In the genomic region with DNA sequence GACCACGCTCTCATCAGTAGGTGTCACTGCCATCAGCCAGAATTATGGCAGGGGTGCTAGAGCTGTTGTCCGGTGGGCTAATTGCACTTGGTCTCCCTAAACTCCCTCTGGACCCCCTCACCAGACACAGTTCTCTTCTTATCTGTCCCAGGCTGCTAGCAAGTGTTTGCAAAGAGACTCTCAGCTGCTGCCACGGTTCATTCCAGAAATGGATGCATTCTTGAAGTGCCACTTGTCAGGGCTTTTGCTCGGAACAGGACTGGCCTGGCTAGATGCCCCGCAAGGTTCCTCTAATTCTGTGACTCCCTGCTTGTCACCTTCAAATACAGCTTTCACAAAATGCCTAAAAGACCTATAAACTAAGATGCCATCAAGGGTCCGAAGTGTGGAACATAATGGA, we compare ENCODE assay signal across 13 mouse cellular contexts.
DNase-seq lines count a peak whose midpoint lies in the region; ATAC-seq lines count a peak whose summit lies in the region.
"Had no signal": no experiment of that assay in that cellular context is flagged by ENCODE, and none has a peak within 500 bp of the region (broad histone marks: within the 10 kb centered on the region; RNA-seq: fewer than 3 reads in every experiment).

No protein-coding gene starts in this region.

- peak overlapping the region; percentile 72 for H3K27ac ChIP-seq in heart, embryonic 15.5 days
- H3K27ac ChIP-seq in intestine, embryonic 16.5 days (ENCODE audit: low read length): peak overlapping the region; percentile 89
- H3K27ac ChIP-seq in liver, embryonic 12.5 days: peak overlapping the region; percentile 31
- peak overlapping the region; percentile 39; the same call in 1 of the 2 replicates for H3K27ac ChIP-seq in stomach, embryonic 16.5 days (ENCODE audit: low read length)
- H3K27ac ChIP-seq: hindbrain, embryonic 13.5 days; macrophage had no signal

- no peaks in the 10 kb centered on the region for H3K9me3 ChIP-seq in heart, embryonic 15.5 days (replicated peaks)
- H3K9me3 ChIP-seq in intestine, embryonic 16.5 days (ENCODE audit: control insufficient read depth, low read length): no peaks in the 10 kb centered on the region
- no peaks in the 10 kb centered on the region for H3K9me3 ChIP-seq in liver, embryonic 12.5 days (replicated peaks)
- no peaks in the 10 kb centered on the region for H3K9me3 ChIP-seq in stomach, embryonic 16.5 days (replicated peaks; ENCODE audit: control insufficient read depth, low read length)
- H3K9me3 ChIP-seq: hindbrain, embryonic 13.5 days had no signal

- no peak overlapping the region for H3K9ac ChIP-seq in heart, embryonic 15.5 days
- peak overlapping the region; percentile 17; the same call in 1 of the 2 replicates for H3K9ac ChIP-seq in intestine, embryonic 16.5 days (ENCODE audit: low read depth, low read length)
- no peak overlapping the region for H3K9ac ChIP-seq in liver, embryonic 12.5 days
- H3K9ac ChIP-seq in stomach, embryonic 16.5 days (ENCODE audit: low read length): no peak overlapping the region
- H3K9ac ChIP-seq: hindbrain, embryonic 13.5 days had no signal

- peaks cover 52% of the 10 kb centered on the region for H3K4me1 ChIP-seq in heart, embryonic 15.5 days (replicated peaks)
- H3K4me1 ChIP-seq in intestine, embryonic 16.5 days (ENCODE audit: control insufficient read depth, insufficient read depth, low read length): peaks cover 49% of the 10 kb centered on the region
- H3K4me1 ChIP-seq in liver, embryonic 12.5 days: peaks cover 41% of the 10 kb centered on the region
- peaks cover 43% of the 10 kb centered on the region for H3K4me1 ChIP-seq in stomach, embryonic 16.5 days (ENCODE audit: control insufficient read depth, insufficient read depth, low read length)

- 0 out of 2 replicates have a peak, but pooled peaks have one; percentile 53 for ATAC-seq in heart, embryonic 15.5 days (replicated peaks; ENCODE audit: insufficient number of reproducible peaks, insufficient read depth, low FRiP score, low read depth)
- no peak for ATAC-seq in intestine, embryonic 16.5 days
- no peak for ATAC-seq in liver, embryonic 12.5 days
- ATAC-seq in stomach, embryonic 16.5 days (ENCODE audit: insufficient read depth, low FRiP score): no peak
- ATAC-seq: activated CD4-positive, CD25-positive, alpha-beta regulatory T cell, adult 4 months had no signal

- H3K27me3 ChIP-seq in heart, embryonic 15.5 days: 0 out of 2 replicates have a peak, but pooled peaks cover under 1% of the 10 kb centered on the region
- H3K27me3 ChIP-seq in intestine, embryonic 16.5 days (replicated peaks; ENCODE audit: control insufficient read depth, insufficient read depth, low read length): no peaks in the 10 kb centered on the region
- H3K27me3 ChIP-seq in liver, embryonic 12.5 days (replicated peaks): no peaks in the 10 kb centered on the region
- no peaks in the 10 kb centered on the region for H3K27me3 ChIP-seq in stomach, embryonic 16.5 days (ENCODE audit: control insufficient read depth, insufficient read depth, low read length)

- WGBS in heart, embryonic 15.5 days: 28% methylated on average over 6 of the region's 6 CpGs
- WGBS in intestine, embryonic 16.5 days: 57% methylated on average over 6 of the region's 6 CpGs
- 65% methylated on average over 6 of the region's 6 CpGs for WGBS in liver, embryonic 12.5 days (ENCODE audit: insufficient replicate concordance)
- WGBS in stomach, embryonic 16.5 days: 61% methylated on average over 6 of the region's 6 CpGs

- no peaks in the 10 kb centered on the region for H3K36me3 ChIP-seq in heart, embryonic 15.5 days
- no peaks in the 10 kb centered on the region for H3K36me3 ChIP-seq in intestine, embryonic 16.5 days (ENCODE audit: control insufficient read depth, insufficient read depth, low read length)
- no peaks in the 10 kb centered on the region for H3K36me3 ChIP-seq in liver, embryonic 12.5 days
- no peaks in the 10 kb centered on the region for H3K36me3 ChIP-seq in stomach, embryonic 16.5 days (ENCODE audit: control insufficient read depth, insufficient read depth, low read length)
- H3K36me3 ChIP-seq: hindbrain, embryonic 13.5 days had no signal

- no peak overlapping the region for H3K4me3 ChIP-seq in heart, embryonic 15.5 days
- no peak overlapping the region for H3K4me3 ChIP-seq in intestine, embryonic 16.5 days (ENCODE audit: low read length)
- no peak overlapping the region for H3K4me3 ChIP-seq in liver, embryonic 12.5 days
- H3K4me3 ChIP-seq in stomach, embryonic 16.5 days (replicated peaks; ENCODE audit: low read length): no peak overlapping the region
- H3K4me3 ChIP-seq: hindbrain, embryonic 13.5 days had no signal

- H3K4me2 ChIP-seq in heart, embryonic 15.5 days: peak overlapping the region; percentile 12; the same call in 1 of the 2 replicates
- no peak overlapping the region for H3K4me2 ChIP-seq in intestine, embryonic 16.5 days (ENCODE audit: low read depth, low read length)
- no peak overlapping the region for H3K4me2 ChIP-seq in liver, embryonic 12.5 days
- H3K4me2 ChIP-seq in stomach, embryonic 16.5 days (ENCODE audit: low read depth, low read length): no peak overlapping the region
- H3K4me2 ChIP-seq: hindbrain, embryonic 13.5 days had no signal

- DNase-seq in heart, adult 8-10 months (ENCODE audit: low spot score): no peak
- DNase-seq in adrenal gland, postnatal 14 days: no peak
- no peak for DNase-seq in cerebellum, adult 9-10 months
- DNase-seq: cerebellum, adult 18-20 months; kidney, adult 8-10 months; midbrain, embryonic 14.5 days had no signal

Comparison
In these comparisons a context has a peak if more than half of its experiments do, and no peak if none do; other contexts are left out.
1. H3K27ac ChIP-seq: peak in every context shown above with its lines; median percentile 89 in intestine, embryonic 16.5 days; 72 in heart, embryonic 15.5 days; 39 in stomach, embryonic 16.5 days; 31 in liver, embryonic 12.5 days.